Mouse (Mus musculus) telencephalon, adult 2 months (tissue): ENCODE measurements around the gene Fuom.
A peak's percentile ranks its signal among the peaks of the same experiment; 100 is the strongest.

ENCODE experiments used
- DNase-seq: peaks from one replicate; pipeline ENCODE4 v3.0.0-alpha.2; 2011; ENCODE audit warnings: low read depth, low spot score

Gene Fuom

DNA sequence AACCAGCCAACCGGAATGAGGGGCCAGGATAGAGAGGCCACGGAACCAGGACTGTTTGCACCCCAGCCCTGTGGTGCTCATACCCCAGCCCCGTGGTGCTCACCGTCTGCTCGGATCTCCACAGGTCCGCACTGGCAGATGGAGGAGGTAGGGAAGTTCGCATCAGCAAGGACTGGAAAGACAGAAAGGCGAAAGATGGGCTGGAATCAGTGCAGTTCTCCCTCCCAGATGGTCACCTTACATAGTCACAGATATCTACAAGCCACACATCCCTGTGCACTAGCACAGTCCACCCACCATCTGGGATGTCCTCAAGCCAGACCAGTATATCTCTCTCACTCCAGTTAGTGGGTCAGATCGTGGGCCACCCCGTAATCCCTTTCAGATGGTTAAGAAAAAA, 743 bp downstream of the Fuom start:
- no peak for DNase-seq

DNA sequence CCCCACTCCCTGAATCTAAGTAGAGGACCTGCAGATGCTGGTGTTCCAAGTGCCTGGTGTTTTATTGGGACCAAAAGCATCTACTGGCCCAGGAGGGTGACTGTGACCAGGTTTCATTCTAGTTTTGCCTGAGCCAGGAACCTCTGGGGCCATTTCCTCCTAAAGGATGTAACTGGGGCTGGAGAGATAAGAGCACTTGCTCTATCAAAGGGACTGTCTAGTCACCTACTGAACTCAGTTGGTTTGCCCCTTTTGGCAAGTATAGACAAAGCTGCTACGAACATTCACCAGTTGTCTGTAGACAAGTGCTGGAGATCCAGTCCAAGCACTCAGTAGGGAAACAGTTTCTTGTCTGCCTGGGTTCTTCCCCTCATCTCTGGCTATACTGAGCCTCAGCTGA, 3.8 kb downstream of the Fuom start:
- no peak for DNase-seq

DNA sequence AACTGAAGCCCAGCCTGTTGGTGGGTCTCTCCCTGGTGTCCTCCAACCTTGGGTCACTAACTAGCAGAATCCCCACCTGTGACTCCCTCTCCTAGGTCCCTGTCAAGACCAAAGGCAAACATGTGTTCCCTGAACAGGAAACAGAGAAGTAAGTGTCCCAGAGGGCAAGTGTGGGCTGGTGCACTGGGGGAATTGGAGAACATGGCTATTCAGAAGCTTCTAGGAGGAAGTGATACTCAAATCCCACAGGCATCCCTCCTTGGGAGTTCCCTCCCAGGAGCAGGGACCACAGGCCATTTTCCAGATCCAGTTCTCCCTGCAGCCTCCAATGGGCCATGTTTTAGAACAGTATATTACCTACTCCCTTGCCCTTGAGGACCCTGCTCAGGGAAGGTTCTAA, 6.2 kb downstream of the Fuom start:
- DNase-seq, result no peak

DNA sequence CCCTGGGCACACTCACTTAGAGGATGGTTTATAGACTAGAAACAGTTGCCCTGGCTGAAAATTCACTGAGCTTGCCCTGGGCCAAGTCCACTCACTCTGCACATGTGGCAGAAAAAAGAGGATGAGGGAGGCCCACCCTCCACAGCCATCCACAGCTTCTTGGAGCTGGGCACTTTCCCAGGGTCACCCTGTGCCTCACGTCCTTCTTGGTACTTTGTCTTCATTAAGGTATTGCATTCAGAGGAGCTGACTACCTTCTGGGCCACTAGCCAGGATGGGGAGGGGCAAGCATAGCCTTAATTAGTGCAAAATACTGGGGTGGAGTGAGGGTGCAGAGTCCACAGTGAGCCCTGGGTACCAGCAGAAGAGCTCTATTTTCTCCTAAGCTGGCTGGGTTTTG, 6.7 kb downstream of the Fuom start:
- DNase-seq, result no peak

DNA sequence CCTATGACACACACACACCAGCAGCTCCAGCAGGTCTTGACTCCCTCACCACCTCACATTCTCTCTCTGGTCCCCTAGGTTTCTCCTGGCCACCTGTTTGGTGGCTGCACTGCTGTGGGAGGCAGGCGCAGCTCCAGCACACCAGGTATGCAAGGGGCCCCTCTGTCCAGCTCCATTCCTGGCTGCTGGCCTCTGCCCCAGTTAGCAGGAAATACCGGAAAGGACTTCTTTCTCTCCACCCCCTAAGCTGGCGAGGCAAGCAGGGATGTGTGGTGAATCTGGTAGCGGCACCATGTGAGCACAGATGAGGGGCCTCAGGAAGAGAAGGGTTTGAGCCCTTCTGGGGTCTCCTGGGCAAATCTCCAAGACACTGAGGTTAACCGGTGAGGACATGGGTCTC, 7.3 kb downstream of the Fuom start:
- no peak for DNase-seq

DNA sequence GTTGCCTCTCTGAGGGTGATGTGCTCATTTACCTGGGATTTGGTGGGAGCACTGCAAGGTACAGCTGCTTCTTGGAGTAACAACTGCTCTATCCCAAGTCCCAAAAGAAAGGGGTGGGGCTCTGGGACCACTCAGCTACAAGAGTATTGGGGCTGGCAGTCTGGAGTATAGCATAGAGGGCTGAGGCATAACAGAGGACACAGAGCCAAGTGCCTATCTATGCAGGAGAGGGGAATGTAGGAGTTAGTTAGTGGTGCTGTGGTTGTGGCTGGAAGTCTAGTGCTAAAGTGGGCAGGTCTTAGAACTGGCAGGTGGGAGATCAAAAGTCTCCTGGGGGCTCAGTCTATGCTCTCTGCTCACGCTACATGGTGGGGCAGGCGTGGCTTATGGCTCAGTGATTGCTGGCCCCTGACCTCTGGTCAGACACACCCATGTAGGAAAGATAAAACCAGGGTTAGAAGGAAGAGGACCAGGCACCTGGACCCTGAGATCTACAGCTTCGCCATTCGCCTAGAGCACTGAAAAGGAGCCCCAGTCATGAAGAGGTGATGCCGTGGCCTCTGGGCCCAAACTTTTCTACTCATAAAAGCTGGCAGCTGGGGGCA, 9.2 kb downstream of the Fuom start, which contains the start of gene Prap1:
Gene Prap1 (plus strand): TSS at position 472 of the 605 bp plus-strand sequence.
- DNase-seq, result no peak

DNA sequence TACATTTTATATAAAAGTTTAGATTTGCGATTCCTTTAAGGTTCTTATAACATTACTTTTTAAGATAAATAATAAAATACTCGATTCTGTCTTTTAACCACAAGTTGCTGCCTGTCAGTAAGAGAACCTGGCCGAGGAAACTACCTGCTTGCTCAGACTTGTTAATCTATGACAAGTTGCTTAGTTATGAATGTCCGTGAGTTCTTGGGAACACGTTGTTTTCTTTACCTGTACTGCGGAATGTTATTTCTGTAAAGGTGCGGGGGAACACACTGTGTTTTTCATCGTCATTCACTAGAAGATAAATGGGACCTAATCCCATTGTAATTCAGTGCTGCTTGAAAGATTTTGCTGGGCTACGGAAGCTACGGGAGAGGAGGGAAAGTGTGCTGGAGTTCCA, 11.6 kb downstream of the Fuom start:
- DNase-seq, result no peak

DNA sequence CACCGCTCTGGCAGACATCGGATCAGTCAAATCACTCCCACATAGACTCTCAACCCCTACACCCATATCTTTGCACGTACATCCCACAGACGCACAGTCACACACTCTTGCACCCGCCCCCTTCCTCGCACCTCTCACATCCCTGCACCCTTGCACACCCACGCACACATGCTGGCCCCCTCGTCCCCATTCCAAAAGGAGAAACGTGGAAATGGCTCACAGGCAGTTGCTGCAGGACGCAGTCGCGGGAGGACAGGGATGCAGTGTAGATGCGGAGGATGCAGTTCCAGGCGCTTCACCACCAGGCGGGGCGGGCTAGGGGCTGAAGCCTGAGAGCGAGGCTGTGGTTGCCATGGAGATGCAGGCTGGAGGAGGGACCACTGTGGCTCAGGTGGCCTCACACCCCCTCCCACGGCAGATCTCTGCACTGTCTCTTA, 20.0 kb downstream of the Fuom start, which contains the start of gene Caly:
Gene Caly (minus strand): TSS at position 307 of the 437 bp plus-strand sequence.
- DNase-seq, result peak; percentile 95

DNA sequence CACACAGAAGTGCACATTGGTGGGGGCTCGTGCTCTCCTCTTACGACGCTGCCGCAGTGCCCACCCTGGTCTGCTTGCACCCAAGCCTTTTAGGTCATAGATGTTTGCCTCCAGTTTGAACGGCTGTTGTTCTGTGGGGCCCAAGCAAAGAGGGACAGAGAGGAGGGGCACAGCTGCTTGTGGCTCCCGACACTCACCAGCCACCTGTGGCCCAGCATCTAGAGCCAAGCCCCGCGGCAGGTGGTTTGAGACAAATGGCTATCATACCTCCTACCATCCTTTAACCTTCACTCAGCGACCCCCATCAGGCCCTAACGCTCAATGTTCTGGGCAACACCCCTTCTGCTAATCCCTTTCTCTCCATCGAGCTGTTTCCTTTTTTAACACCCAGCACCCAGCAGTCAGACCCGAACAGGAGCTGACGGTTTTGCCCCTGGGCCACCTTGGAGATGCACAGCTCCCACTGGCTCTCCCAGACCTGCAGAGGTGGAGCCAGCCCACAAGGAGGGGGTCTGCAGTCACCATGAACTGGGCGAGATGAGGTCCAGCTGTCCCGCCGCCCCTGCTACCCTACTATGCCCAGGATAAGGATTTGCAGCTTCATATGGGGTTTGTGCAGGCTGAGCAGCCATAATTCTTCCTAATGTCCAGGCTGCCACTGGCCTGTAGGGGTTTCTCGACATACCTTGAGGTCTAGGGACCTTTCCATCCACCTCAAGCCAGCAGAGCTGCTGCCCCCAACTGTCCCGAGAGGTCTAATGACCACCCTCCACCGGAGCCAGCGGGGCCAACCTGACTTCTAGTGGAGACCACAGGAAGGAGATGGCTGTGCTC, 20.6 kb downstream of the Fuom start:
- DNase-seq, result peak; percentile 43

DNA sequence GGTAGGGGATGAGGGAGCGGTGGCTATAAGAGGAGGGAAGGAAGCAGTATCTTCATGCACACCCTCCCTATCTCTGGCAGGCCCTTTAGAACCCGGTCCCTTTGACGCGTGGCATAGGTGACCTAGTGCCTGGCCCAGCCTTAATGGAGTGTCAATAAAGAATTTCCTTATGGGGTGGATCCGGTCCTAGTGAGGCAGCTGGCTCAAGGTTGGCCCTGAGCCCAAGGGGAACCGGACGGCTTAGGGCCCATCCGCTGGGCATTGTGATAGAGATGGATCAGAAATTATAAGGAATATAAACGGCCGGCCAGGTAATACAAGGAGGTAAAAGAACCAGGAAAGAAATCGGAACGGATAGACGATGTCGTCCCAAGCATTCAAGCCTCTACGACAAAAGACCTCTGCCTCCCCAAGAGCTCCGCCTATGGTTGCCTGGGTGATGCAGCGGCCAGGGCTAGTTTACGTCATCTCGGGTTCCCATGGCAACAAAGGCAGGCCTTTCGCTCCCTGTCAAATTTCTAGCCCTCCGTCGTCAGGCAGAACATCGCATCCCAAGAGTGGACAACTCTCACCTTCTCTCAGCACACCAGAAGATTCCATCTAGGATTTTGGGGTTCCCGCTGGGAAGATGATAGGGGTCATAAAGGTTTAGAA, 21.6 kb downstream of the Fuom start:
- peak; percentile 96 for DNase-seq

DNA sequence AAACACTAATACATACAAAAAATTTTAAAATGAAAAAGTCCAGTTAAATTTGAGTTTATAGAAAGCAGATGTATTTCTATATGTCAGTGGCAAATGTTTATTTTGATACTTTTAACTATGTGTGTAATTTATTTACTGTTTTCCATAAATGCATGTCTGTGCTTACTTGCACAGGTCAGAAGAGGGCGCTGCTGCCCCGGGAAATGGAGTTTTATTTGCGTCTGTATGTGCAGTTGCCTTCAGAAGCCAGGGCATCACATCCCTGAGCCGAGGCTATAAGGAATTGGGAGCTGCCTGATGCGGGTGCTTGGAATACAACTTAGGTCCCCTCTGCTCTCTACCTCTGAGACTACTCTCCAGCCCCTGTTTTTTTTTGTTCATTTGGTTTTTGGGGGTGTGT, 23.5 kb downstream of the Fuom start:
- peak; percentile 67 for DNase-seq

DNA sequence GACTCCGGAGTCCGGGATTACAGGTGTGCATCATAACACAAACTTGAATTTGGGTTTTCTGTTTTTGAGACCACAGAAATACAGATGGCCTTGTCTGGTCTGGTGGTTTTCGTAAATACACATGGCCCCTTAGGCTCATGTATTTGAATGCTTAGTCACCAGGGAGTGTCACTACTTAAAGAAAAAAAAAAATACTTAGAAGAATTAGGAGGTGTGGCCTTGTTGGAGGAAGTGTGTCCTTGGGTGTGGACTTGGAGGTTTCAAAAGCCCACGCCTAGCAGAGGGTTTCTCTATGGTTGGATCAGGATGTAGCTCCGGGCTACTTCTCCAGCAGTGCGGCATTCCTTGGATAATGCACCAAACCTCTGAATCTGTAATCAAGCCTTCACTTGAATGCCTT, 24.5 kb downstream of the Fuom start:
- no peak for DNase-seq

DNA sequence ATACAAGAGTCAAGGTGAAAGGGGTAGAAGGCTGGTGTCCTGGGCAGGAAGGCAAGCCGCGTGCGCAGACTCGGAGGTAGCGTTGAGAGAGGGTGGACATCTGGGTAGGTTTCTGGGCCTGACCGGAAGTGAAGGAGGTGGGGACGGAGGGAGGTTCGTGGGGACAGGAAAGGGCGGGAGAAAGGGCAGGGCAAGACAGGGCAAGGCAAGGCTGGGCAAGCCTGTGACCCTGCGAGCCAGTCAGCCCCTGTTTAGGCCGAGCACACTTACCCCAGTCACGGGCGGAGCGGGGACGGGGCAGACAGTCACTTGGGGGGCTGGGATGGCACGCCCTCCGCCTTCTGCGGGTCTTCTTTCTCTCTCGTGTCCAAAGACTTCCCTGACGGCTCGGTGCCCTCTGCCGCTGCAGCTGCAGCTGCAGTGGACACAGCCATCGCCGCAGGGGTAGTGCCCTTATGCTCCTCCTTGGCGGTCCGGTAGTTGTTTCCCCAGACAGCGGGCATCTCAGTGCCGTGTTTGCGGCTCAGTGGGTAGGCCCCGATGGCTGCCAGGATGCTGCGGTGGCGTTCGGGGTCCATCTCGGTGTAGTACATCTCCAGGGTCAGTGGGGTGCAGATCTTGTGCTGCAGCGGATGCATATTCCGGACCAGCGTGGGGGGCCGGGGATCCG, 32.1 kb downstream of the Fuom start:
- DNase-seq, result no peak

DNA sequence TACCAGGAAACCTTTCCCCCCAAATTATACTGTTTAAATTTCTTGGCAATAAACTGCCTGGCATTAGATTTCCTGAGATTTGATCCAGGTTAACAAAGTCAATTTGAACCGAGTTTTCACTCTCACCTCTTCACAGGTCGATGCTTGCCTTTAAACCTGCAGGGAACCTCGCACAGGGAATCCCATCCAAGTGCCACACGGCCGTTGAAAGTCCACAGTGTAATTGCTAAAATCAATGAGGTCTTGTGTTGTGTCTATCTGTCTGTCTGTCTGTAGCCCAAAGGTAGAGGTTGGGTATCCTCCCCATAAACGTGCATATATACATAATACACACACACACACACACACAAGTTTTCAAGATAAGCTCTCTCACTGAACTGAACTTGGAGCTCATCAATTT, 34.8 kb downstream of the Fuom start:
- DNase-seq, result no peak

DNA sequence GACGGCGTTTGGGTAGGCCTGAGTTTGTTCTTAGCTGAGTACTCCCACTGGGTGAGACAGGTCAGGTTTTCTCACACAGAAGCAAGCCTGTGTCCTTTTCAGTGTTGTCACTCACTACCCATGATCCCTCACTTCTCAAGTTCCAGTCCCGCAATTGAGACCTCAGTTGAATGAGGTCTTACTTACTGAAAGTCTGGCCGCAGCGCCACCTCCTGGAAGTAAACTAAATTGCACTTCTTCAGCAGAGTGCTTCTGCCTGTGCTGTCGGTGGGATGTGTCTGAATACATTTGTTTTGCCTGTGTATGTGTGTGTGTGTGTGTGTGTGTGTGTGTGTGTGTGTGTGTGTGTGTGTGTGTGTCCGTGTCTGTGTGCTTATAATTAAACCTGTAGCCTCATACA, 39.1 kb downstream of the Fuom start:
- no peak for DNase-seq

DNA sequence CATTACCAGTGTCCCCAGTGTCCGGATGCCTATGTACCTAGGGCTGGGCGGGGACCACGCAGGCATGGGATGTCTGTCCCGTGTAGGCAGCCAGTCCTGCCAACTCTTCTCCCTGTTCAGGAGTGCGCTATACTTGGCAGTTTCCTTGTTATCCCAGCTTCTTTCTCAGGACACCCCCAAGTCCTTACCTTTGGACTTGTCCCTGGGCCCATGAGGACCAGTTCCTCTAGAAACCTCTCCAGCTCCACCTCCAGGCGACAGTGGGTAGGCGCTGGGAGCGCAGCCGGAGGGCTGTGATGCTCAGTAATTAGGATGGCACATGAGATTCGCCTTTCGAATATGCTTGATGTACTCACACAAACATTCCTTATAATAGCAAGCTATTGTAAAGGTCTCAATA, 39.9 kb downstream of the Fuom start:
- DNase-seq, result no peak

DNA sequence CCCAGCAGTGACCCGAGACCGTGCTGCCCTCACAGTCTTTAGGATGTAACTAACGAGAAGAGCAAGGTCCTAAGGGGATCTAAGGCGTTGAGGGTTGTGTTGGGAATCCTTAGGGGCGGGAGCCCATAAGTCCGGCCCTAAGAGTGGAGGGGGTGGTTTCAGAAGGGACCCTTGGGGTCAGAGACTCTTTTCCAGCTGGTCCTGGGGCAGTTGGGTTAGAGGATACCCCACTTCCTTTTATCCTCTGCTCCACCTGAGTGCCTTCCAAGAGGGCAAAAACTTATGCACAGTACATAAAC, 40.5 kb downstream of the Fuom start:
- no peak for DNase-seq

DNA sequence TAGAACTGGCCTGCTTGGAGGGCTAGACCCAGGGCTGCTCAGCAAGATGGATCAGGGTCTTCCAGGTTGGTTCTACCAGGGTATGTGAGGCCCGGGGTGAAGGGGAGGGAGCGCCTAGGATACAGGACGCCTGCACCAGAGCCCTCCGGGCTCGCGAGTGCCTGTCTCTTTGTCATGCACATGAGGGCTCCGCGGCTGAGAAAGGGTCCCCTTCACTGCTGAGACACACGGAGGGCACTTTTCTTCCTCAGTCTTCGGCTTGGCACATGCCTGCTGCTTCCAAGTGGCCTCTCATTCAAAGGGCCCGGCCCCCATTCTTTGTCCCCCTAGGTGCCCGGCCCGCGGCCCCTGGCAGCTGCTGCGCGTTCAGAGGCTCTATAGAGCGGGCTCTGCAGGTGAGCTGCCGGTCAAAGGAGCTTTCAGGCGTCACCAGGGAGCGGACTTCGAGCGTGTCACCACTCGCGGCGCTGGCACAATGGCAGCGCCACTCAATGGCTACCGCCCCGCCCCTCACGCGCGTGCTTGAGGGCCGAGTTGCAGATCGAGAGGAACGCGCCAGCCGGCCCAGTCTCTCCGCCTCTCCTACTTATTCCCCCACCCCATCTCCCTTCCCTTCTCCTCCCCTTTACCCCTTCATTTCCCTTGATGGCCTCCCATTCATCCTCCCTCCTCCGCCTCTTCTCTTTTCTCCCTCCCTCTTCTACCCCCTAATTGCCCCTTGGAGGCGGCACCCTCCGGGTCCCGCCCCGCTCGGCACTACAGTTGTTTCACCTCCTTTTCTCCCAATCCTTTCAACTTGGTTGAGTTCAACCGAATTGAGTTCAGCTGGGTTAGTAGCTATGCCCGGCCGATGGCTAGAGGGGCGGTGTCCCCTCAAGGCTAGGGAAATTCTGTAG, 41.1 kb downstream of the Fuom start:
- no peak for DNase-seq

DNA sequence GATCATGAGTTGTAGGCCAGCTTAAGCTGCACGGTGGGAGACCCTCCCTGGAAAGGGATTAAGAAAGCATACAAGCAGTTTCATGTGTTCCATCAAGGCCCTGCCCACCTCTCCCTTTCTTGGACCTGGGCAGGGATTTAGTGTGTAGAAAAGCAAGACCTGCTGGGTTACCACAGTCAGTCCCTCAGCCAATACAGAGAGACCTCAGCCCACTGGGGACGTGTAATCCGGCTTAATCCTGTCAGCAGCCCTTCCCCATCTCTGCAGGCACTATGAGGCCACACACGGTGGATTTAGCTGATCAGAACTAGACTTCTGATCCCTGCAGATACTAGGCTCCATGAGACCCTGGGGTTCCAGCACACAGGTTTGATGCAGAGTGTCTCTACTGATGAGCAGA, 42.6 kb downstream of the Fuom start:
- DNase-seq, result no peak

DNA sequence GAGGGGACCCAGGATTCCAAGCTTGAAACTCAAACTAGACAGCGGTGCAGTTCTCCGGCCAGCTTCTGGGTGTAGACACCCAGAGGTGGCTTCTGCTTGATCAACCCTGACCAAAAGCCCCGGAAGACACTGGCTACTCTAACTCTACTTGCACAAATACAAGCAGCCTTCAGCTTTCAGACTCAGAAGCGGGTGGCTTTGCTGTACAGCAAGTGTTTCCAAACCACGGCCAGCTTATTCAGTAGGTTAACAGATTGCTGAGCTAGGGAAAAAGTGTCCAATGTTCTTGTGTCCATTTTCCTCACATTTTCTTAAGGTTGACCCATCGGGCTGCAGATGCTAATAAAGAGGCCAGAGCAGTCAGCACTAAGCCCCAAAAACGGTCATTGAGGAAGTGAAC, 43.7 kb downstream of the Fuom start:
- DNase-seq, result no peak
